Mouse (Mus musculus): ENCODE results near the gene Gm13289. TPM values are rescaled to one million over a fixed set of nuclear protein-coding genes. Genes with fewer than 3 reads are reported as not detected.
A peak's percentile ranks its signal among the peaks of the same experiment; 100 is the strongest.
"Not testable (repeated sequence)": the region's sequence is repeated elsewhere in the genome, so short reads cannot be mapped to it uniquely, and the experiment has no call there.

Gm13289 gene
- polyA plus RNA-seq (2015; fragmentation: Nextera tagmentation; extraction: Ambion mirVana) = not detected in 2 replicates

DNA sequence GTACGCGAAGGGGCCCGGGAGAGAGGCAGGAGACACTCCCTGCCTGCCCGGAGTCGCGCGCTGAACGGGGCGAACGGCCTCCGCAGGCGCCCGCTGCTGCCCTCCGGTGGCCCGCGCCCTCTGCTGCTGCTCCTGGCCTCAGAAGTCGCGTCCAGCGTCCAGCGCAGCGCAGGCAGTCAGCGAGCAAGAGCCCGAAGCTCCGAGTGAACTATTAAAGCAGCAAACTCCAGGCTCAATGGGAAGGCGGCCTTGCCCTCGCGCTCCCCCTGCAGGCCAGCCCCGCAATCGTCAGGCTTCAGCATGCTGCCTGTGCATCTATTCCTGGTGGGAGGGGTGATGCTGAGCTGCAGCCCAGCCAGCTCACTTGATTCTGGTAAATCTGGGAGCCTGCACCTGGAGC, at the start of gene Gm13289:
Gene Gm13289 (plus strand): TSS at position 301 of the 400 bp plus-strand sequence.
- H3K9ac ChIP-seq; H3K4me3 ChIP-seq (replicated peaks); H3K4me1 ChIP-seq (replicated peaks); ATAC-seq (ENCODE audit: insufficient read depth); H3K9me3 ChIP-seq (replicated peaks); H3K4me2 ChIP-seq; H3K27ac ChIP-seq (replicated peaks); H3K36me3 ChIP-seq (replicated peaks); H3K27me3 ChIP-seq: not testable (repeated sequence)
- no CpG with 5 or more reads among the region's 29 CpGs for WGBS (ENCODE audit: insufficient replicate concordance)

DNA sequence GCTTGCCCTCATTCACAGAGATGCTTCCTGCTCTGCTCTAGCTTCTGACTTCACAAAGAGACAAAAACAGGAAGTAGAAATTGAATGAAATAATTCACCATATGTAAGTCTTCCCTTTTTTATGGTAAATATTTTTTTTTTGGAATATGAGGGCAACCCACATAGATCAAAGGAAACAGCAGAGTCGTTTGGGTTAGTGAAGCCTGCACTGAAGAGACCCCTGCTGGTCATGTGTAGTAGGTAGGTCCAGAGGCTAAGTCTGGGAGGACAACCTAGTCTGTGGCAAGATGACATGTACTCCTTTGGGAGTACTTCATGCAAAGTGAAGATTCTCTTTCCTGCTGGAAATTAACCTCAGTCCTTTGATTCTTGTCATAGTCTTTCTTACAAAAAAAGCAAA, 49.4 kb upstream of the Gm13289 start:
- Histone ChIP-seq H3K4me2 (no peak overlapping the region), H3K9ac (no peak overlapping the region), H3K4me3 (replicated peaks) (no peak overlapping the region), H3K27ac (replicated peaks) (no peak overlapping the region), H3K27me3 (0 out of 2 replicates have a peak, but pooled peaks cover 2% of the 10 kb centered on the region), H3K36me3 (replicated peaks) (no peaks in the 10 kb centered on the region), H3K9me3 (replicated peaks) (no peaks in the 10 kb centered on the region), H3K4me1 (replicated peaks) (peaks cover 5% of the 10 kb centered on the region; the same call in 1 of the 2 replicates)
- 0% methylated on average over 1 of the region's 1 CpGs for WGBS (ENCODE audit: insufficient replicate concordance)
- no peak for ATAC-seq (ENCODE audit: insufficient read depth)

DNA sequence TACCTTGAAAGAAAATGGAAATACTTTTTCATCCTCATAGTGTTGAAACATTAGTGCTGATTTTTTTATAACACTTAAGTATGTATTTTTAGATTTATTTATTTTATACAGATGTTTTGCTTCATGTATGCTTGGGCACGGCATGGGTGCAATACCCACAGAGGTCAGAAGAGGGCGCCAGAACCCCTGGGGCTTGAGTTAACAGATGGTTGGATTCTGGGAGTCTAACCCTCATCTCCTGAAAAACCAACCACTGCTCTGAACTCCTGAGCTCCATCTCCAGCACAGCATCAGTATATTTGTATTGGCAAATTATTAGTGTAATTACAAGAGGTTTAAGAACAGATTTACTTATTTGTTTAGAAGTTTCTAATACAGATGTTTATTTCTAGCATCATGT, 38.2 kb upstream of the Gm13289 start:
- H3K27ac ChIP-seq (replicated peaks) = no peak overlapping the region
- H3K4me3 ChIP-seq (replicated peaks) = no peak overlapping the region
- no peak for ATAC-seq (ENCODE audit: insufficient read depth)
- no peaks in the 10 kb centered on the region for H3K9me3 ChIP-seq (replicated peaks)
- H3K4me1 ChIP-seq (replicated peaks) = no peaks in the 10 kb centered on the region
- no peak overlapping the region for H3K4me2 ChIP-seq
- H3K9ac ChIP-seq = no peak overlapping the region
- no peaks in the 10 kb centered on the region for H3K36me3 ChIP-seq (replicated peaks)
- 0% methylated on average over 2 of the region's 2 CpGs for WGBS (ENCODE audit: insufficient replicate concordance)
- H3K27me3 ChIP-seq = peaks cover 3% of the 10 kb centered on the region; the same call in 1 of the 2 replicates

DNA sequence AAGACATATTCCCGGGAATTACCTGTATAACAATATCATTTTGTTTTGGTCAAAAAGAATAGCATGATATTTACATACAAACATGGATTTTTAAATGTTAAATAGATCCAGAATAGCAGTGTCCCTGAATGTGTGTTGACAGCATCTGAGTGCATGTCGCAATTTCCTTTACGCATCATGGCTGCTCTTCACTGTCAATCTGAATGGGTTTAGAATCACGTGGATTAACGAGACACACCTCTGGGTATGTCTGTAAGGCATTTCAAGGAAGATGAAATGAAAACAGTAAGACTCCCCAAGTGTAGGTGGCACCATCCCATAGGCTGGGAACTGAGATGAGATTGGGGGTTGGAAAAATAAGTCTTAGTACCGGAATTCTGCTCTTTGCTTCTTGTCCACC, 37.7 kb upstream of the Gm13289 start:
- no peak overlapping the region for H3K27ac ChIP-seq (replicated peaks)
- ATAC-seq (ENCODE audit: insufficient read depth) = no peak
- H3K36me3 ChIP-seq (replicated peaks) = no peaks in the 10 kb centered on the region
- no peak overlapping the region for H3K4me3 ChIP-seq (replicated peaks)
- H3K4me1 ChIP-seq (replicated peaks) = no peaks in the 10 kb centered on the region
- 63% methylated on average over 6 of the region's 6 CpGs for WGBS (ENCODE audit: insufficient replicate concordance)
- H3K9ac ChIP-seq = no peak overlapping the region
- H3K4me2 ChIP-seq = no peak overlapping the region
- H3K27me3 ChIP-seq = peaks cover 3% of the 10 kb centered on the region; the same call in 1 of the 2 replicates
- no peaks in the 10 kb centered on the region for H3K9me3 ChIP-seq (replicated peaks)

DNA sequence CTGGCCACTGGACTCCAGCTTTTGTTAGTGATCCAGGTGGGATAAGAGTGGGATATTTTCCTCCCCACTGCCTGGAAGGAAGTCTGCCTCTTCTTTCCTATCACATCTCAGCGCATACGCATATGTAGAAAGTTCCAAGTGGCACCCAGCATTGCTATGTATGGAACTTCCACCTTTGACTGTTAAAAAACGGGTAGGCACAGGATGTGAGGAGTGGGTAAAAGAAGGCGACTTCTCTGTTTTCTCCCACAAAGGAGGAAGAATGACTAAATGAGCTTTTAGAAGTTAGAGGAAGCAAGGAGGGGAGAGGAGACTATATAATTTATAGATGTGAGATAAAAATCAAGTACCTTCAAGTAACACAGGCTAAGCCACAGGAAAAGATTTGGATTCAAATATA, 35.3 kb upstream of the Gm13289 start:
- Histone ChIP-seq H3K4me3 (replicated peaks) (no peak overlapping the region), H3K9me3 (replicated peaks) (no peaks in the 10 kb centered on the region), H3K4me2 (no peak overlapping the region), H3K27ac (replicated peaks) (no peak overlapping the region), H3K9ac (no peak overlapping the region), H3K27me3 (peaks cover 3% of the 10 kb centered on the region; the same call in 1 of the 2 replicates), H3K4me1 (replicated peaks) (no peaks in the 10 kb centered on the region), H3K36me3 (replicated peaks) (no peaks in the 10 kb centered on the region)
- ATAC-seq (ENCODE audit: insufficient read depth) = no peak
- WGBS (ENCODE audit: insufficient replicate concordance) = 39% methylated on average over 4 of the region's 4 CpGs

DNA sequence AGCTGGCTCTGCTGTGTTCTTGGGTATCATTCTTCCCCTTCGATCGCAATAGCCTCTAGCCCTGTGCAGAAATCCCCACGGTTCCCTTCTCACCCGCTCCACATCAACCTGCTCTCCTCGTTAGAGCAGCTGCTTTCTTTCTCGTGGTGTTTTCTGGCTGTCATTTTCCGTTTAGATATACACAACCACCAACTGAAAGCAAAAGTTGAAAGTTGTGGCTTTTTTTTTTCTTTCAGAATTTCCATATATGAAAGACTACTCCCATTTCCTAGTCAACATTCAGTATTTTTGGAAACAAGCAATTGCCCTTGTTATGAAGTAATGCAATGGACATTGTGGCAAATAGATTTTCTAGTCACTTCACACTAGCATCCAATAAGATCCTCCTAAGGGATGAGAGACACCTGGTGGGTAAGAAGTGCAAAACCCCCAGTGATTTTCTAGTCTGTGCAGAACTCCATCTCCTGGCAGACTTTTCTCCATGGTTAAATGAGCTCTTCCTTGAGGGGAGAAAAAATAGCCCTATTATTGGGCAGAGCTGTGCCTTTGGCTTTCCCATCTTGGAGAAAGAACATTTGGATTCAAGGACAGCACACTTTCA, 33.9 kb upstream of the Gm13289 start:
- H3K4me2 ChIP-seq = no peak overlapping the region
- H3K36me3 ChIP-seq (replicated peaks) = no peaks in the 10 kb centered on the region
- H3K9me3 ChIP-seq (replicated peaks) = no peaks in the 10 kb centered on the region
- no peak overlapping the region for H3K4me3 ChIP-seq (replicated peaks)
- H3K4me1 ChIP-seq (replicated peaks) = no peaks in the 10 kb centered on the region
- no peak overlapping the region for H3K27ac ChIP-seq (replicated peaks)
- ATAC-seq (ENCODE audit: insufficient read depth) = no peak
- H3K9ac ChIP-seq = no peak overlapping the region
- H3K27me3 ChIP-seq = peaks cover 3% of the 10 kb centered on the region; the same call in 1 of the 2 replicates
- WGBS (ENCODE audit: insufficient replicate concordance) = 45% methylated on average over 7 of the region's 7 CpGs

DNA sequence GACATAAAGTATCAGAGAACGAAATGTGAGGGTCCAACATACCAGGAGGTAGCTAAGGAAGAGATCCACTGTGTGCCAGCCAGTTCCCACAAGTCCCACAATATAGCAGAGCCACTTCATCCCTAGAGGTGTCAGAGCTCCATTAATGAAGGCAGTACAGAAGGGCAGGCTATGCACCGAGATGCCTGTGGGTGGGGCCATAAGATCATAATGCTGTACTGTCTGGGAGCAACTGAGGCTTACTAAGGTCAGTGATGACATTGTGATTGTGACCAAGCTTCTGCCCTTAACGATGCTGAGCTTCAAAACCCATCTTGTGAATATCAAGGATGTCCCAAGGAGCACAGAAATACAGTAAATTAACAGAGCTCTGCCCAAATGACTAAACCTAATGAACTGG, 32.5 kb upstream of the Gm13289 start:
- no peaks in the 10 kb centered on the region for H3K9me3 ChIP-seq (replicated peaks)
- H3K4me1 ChIP-seq (replicated peaks) = no peaks in the 10 kb centered on the region
- H3K27me3 ChIP-seq = peaks cover 3% of the 10 kb centered on the region; the same call in 1 of the 2 replicates
- no peak overlapping the region for H3K4me3 ChIP-seq (replicated peaks)
- no peak overlapping the region for H3K9ac ChIP-seq
- no peaks in the 10 kb centered on the region for H3K36me3 ChIP-seq (replicated peaks)
- no peak overlapping the region for H3K27ac ChIP-seq (replicated peaks)
- ATAC-seq (ENCODE audit: insufficient read depth) = no peak
- no peak overlapping the region for H3K4me2 ChIP-seq
- 37% methylated on average over 3 of the region's 3 CpGs for WGBS (ENCODE audit: insufficient replicate concordance)

DNA sequence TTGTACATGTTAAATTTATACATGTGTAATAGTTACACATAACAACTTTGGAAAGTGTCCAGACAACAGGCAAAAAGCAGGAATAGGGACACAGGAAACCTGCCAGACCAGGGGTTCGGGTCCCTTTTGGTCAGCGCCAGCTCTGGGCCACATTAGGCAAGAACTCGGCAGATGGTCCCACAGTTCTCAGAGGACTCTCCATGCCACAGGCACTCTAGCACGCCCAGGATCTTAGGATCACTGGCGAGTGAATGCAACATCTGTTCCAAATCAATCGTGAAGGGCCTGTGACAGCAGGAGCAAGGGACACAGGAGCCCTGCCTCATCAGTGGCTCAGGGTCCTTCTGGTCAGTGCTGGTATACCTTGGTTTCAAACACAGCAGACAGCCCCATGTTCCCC, 26.8 kb upstream of the Gm13289 start:
- no peak overlapping the region for H3K4me2 ChIP-seq
- no peaks in the 10 kb centered on the region for H3K36me3 ChIP-seq (replicated peaks)
- H3K9ac ChIP-seq = no peak overlapping the region
- no peaks in the 10 kb centered on the region for H3K27me3 ChIP-seq
- WGBS (ENCODE audit: insufficient replicate concordance) = 52% methylated on average over 6 of the region's 6 CpGs
- H3K9me3 ChIP-seq (replicated peaks) = no peaks in the 10 kb centered on the region
- no peak for ATAC-seq (ENCODE audit: insufficient read depth)
- no peak overlapping the region for H3K27ac ChIP-seq (replicated peaks)
- H3K4me1 ChIP-seq (replicated peaks) = no peaks in the 10 kb centered on the region
- H3K4me3 ChIP-seq (replicated peaks) = no peak overlapping the region

DNA sequence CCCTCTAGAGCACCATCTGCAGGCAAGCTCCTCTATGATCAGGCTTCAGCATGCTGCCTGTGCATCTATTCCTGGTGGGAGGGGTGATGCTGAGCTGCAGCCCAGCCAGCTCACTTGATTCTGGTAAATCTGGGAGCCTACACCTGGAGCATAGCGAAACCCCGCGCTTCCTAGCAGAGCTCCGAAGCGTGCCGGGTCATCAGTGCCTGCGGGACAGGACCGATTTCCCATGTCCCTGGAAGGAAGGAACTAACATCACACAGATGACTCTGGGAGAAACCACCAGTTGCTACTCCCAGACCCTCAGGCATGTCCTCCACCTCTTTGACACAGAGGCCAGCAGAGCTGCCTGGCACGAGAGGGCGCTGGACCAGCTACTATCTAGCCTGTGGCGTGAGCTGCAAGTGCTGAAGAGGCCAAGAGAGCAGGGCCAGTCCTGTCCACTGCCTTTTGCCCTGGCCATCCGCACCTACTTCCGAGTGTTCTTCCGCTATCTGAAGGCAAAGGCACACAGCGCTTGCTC, 21.8 kb upstream of the Gm13289 start, which contains the start of gene Gm13271:
Gene Gm13271 (plus strand): TSS at position 51 of the 523 bp plus-strand sequence.
- H3K9ac ChIP-seq; H3K27ac ChIP-seq (replicated peaks); H3K4me1 ChIP-seq (replicated peaks); H3K4me3 ChIP-seq (replicated peaks); ATAC-seq (ENCODE audit: insufficient read depth); H3K4me2 ChIP-seq; H3K36me3 ChIP-seq (replicated peaks); H3K27me3 ChIP-seq; H3K9me3 ChIP-seq (replicated peaks): not testable (repeated sequence)
- WGBS (ENCODE audit: insufficient replicate concordance) = 75% methylated on average over 15 of the region's 15 CpGs

DNA sequence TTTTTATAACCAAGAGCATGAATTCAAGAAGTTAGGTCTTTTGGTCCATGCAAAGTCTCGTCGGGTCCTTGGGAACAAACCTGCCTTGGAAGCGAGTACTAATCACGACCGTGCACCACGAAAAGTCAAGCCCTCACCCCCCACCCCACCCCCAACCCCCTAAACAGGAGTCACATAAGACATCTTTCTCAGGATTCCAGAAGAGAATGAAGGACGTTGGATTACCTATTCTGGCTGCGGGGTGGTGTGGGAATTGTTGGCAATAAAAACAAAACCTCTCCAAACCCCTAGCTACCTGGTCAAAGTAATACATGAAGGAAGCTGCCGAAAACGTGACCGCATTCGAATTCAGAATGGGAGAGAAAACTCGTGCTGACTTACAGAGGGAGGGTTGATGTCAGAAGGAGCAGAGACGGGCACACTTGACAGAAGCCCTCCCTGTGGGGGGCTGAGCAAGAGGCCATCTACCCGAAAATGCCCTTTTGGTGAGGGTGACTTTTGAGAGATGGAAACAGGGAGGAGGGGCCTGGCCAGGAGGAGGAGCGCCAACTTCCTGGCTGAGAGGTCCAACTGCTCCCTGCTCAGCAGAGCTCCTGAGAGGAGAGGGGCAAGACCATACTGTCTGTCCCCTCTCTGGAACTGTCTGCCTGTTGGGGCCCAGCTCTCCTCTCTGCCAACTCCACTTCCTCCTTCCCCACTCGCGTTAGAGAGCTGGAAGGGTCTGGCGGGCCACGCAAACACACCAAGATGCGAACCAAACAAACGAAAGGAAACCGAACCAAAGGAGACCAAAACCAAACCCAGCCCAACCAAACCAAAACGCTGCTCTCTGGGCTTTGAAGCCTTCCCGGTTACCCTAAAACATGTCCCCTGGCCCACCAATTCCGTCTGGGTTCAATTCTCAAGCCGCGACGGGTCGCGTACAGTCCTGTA, 19.9 kb upstream of the Gm13289 start:
- Histone ChIP-seq H3K27ac (replicated peaks) (peak overlapping the region; percentile 86), H3K4me2 (peak overlapping the region; percentile 85), H3K4me3 (replicated peaks) (peak overlapping the region; percentile 66), H3K9ac (peak overlapping the region; percentile 57)
- H3K9me3 ChIP-seq (replicated peaks); H3K27me3 ChIP-seq; H3K36me3 ChIP-seq (replicated peaks); ATAC-seq (ENCODE audit: insufficient read depth); H3K4me1 ChIP-seq (replicated peaks): not testable (repeated sequence)
- WGBS (ENCODE audit: insufficient replicate concordance) = 9% methylated on average over 29 of the region's 31 CpGs

DNA sequence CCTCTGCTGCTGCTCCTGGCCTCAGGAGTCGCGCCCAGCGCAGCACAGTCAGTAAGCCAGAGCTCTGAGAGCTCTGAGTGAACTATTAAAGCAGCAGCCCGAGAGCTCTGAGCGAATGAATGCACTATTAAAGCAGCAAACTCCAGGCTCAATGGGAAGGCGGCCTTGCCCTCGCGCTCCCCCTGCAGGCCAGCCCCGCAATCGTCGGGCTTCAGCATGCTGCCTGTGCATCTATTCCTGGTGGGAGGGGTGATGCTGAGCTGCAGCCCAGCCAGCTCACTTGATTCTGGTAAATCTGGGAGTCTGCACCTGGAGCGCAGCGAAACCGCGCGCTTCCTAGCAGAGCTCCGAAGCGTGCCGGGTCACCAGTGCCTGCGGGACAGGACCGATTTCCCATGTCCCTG, 19.1 kb upstream of the Gm13289 start:
- ATAC-seq (ENCODE audit: insufficient read depth) = peak; percentile 100
- not testable (repeated sequence) for H3K27me3 ChIP-seq; H3K4me1 ChIP-seq (replicated peaks); H3K36me3 ChIP-seq (replicated peaks); H3K9me3 ChIP-seq (replicated peaks)
- Histone ChIP-seq H3K4me3 (replicated peaks) (peak overlapping the region; percentile 66), H3K27ac (replicated peaks) (peak overlapping the region; percentile 86), H3K9ac (peak overlapping the region; percentile 57), H3K4me2 (peak overlapping the region; percentile 85)
- WGBS (ENCODE audit: insufficient replicate concordance) = under 1% methylated on average over 20 of the region's 21 CpGs
